Mouse (Mus musculus) forebrain, embryonic 16.5 days (tissue): ENCODE data around the gene Bpifb5. TPM values are rescaled to one million over a fixed set of nuclear protein-coding genes. Genes with fewer than 3 reads are reported as not detected.
"Not testable (repeated sequence)": the region's sequence is repeated elsewhere in the genome, so short reads cannot be mapped to it uniquely, and the experiment has no call there.

ENCODE experiments used
- ATAC-seq: fragments of 200-750 bp; cut with Nextera tagmentation; 2 replicates; pipeline ENCODE4 v1.8.0; 2017; ENCODE audit warnings: mild to moderate bottlenecking, moderate library complexity
- H3K27ac ChIP-seq: fragments of 300-500 bp; sonication (generic); 2 replicates; pipeline ENCODE4 v1.5.1; 2014; ENCODE audit warnings: low read length, control low read depth
- H3K27me3 ChIP-seq: fragments of 300-500 bp; sonication (generic); replicated peaks from 2 replicates; pipeline ENCODE4 v1.6.1; 2014; ENCODE audit warnings: low read length; ENCODE audit not compliant: control insufficient read depth, insufficient read depth
- H3K36me3 ChIP-seq: fragments of 300-500 bp; sonication (generic); 2 replicates; pipeline ENCODE4 v1.6.1; 2014; ENCODE audit not compliant: control insufficient read depth, insufficient read depth
- H3K4me1 ChIP-seq: fragments of 300-500 bp; sonication (generic); replicated peaks from 2 replicates; pipeline ENCODE4 v1.6.1; 2014; ENCODE audit warnings: low read length; ENCODE audit not compliant: control insufficient read depth, insufficient read depth
- H3K4me2 ChIP-seq: fragments of 300-500 bp; sonication (generic); 2 replicates; pipeline ENCODE4 v1.6.1; 2014; ENCODE audit warnings: mild to moderate bottlenecking, low read length, control low read depth
- H3K4me3 ChIP-seq: fragments of 300-500 bp; sonication (generic); replicated peaks from 2 replicates; pipeline ENCODE4 v1.5.1; 2014; ENCODE audit warnings: mild to moderate bottlenecking, low read length, control low read depth
- H3K9ac ChIP-seq: fragments of 300-500 bp; sonication (generic); replicated peaks from 2 replicates; pipeline ENCODE4 v1.6.1; 2014; ENCODE audit warnings: low read depth, low read length, control low read depth
- H3K9me3 ChIP-seq: fragments of 300-500 bp; sonication (generic); 2 replicates; pipeline ENCODE4 v1.6.1; 2016; ENCODE audit warnings: low read length; ENCODE audit not compliant: control insufficient read depth
- WGBS: fragments of 180-500 bp; shearing (Covaris S2); extraction: QIAGEN DNeasy Blood & Tissue Kit; methylation state at CpG from one replicate; pipeline ENCODE4 v1.1.7; 2014; 5-methylcytosine and 5-hydroxymethylcytosine counted together
- polyA plus RNA-seq: library from polyadenylated mRNA; unstranded; fragments of >200 nt; fragmentation: Nextera tagmentation; extraction: Ambion mirVana; gene quantifications from 2 replicates; pipeline ENCODE4 v1.2.1, GENCODE M21; 2015

The Bpifb5 gene
- 0.13 and 0.20 TPM in 2 replicates for polyA plus RNA-seq

- Histone ChIP-seq H3K4me2 (peak within 1 kb of the TSS; percentile 18; the same call in 1 of the 2 replicates), H3K27me3 (0 out of 2 replicates have a peak, but pooled peaks cover 2% of the 10 kb centered on the region), H3K27ac (peak within 1 kb of the TSS; percentile 7; the same call in 1 of the 2 replicates), H3K9ac (no peak within 1 kb of the TSS), H3K4me3 (no peak within 1 kb of the TSS), H3K36me3 (no peaks in the 10 kb centered on the region), H3K4me1 (peaks cover 14% of the 10 kb centered on the region), H3K9me3 (no peaks in the 10 kb centered on the region)
- WGBS = 5% methylated on average over 14 of the region's 14 CpGs
- ATAC-seq = peak; percentile 95
These were observed at the start of gene Bpifb5 for GRCm38 (mm10) chr2:154223265-154223916. Gene Bpifb5 (plus strand): TSS chr2:154223742.

GRCm38 (mm10) chr2:154181900-154182299 is 41.6 kb upstream of the Bpifb5 start:
- H3K27me3 ChIP-seq, H3K36me3 ChIP-seq, H3K4me1 ChIP-seq, H3K9ac ChIP-seq, H3K27ac ChIP-seq, H3K9me3 ChIP-seq, ATAC-seq, H3K4me3 ChIP-seq, H3K4me2 ChIP-seq: not testable (repeated sequence)
- 82% methylated on average over 7 of the region's 7 CpGs for WGBS

- ATAC-seq, H3K9me3 ChIP-seq: not testable (repeated sequence)
- WGBS = 78% methylated on average over 4 of the region's 4 CpGs
These were observed 40.5 kb upstream of the Bpifb5 start for GRCm38 (mm10) chr2:154183061-154183460.

GRCm38 (mm10) chr2:154185319-154185718 is 38.2 kb upstream of the Bpifb5 start:
- H3K36me3 ChIP-seq = no peaks in the 10 kb centered on the region
- no peak for ATAC-seq
- no peaks in the 10 kb centered on the region for H3K4me1 ChIP-seq
- H3K9me3 ChIP-seq = no peaks in the 10 kb centered on the region
- H3K4me2 ChIP-seq = no peak overlapping the region
- WGBS = 86% methylated on average over 6 of the region's 6 CpGs
- no peak overlapping the region for H3K9ac ChIP-seq
- H3K27me3 ChIP-seq = no peaks in the 10 kb centered on the region
- no peak overlapping the region for H3K4me3 ChIP-seq
- H3K27ac ChIP-seq = no peak overlapping the region

More at GRCm38 (mm10) chr2:154183061-154183460, 40.5 kb upstream of the Bpifb5 start:
- not testable (repeated sequence) for H3K4me2 ChIP-seq, H3K9ac ChIP-seq, H3K36me3 ChIP-seq, H3K4me3 ChIP-seq, H3K4me1 ChIP-seq, H3K27ac ChIP-seq, H3K27me3 ChIP-seq

GRCm38 (mm10) chr2:154185748-154186147 is 37.8 kb upstream of the Bpifb5 start:
- H3K36me3 ChIP-seq = no peaks in the 10 kb centered on the region
- no peaks in the 10 kb centered on the region for H3K27me3 ChIP-seq
- no peak overlapping the region for H3K9ac ChIP-seq
- H3K27ac ChIP-seq = no peak overlapping the region
- H3K4me2 ChIP-seq = no peak overlapping the region
- WGBS = 93% methylated on average over 3 of the region's 3 CpGs
- no peak overlapping the region for H3K4me3 ChIP-seq
- no peaks in the 10 kb centered on the region for H3K9me3 ChIP-seq
- no peaks in the 10 kb centered on the region for H3K4me1 ChIP-seq
- ATAC-seq = no peak

GRCm38 (mm10) chr2:154187468-154187867 is 36.1 kb upstream of the Bpifb5 start:
- H3K27me3 ChIP-seq = no peaks in the 10 kb centered on the region
- no peak overlapping the region for H3K9ac ChIP-seq
- H3K36me3 ChIP-seq = no peaks in the 10 kb centered on the region
- no peaks in the 10 kb centered on the region for H3K4me1 ChIP-seq
- H3K4me3 ChIP-seq = no peak overlapping the region
- ATAC-seq = no peak
- WGBS = 47% methylated on average over 5 of the region's 5 CpGs
- no peaks in the 10 kb centered on the region for H3K9me3 ChIP-seq
- H3K27ac ChIP-seq = no peak overlapping the region
- no peak overlapping the region for H3K4me2 ChIP-seq

GRCm38 (mm10) chr2:154189877-154190434 is 33.6 kb upstream of the Bpifb5 start:
- H3K27ac ChIP-seq = no peak overlapping the region
- no peaks in the 10 kb centered on the region for H3K4me1 ChIP-seq
- no peak overlapping the region for H3K9ac ChIP-seq
- no peaks in the 10 kb centered on the region for H3K36me3 ChIP-seq
- no peaks in the 10 kb centered on the region for H3K9me3 ChIP-seq
- 89% methylated on average over 7 of the region's 7 CpGs for WGBS
- no peak overlapping the region for H3K4me3 ChIP-seq
- H3K4me2 ChIP-seq = no peak overlapping the region
- no peak for ATAC-seq
- H3K27me3 ChIP-seq = no peaks in the 10 kb centered on the region

GRCm38 (mm10) chr2:154190546-154191258 is 32.8 kb upstream of the Bpifb5 start, which contains the start of gene Bpifb1:
Gene Bpifb1 (plus strand): TSS chr2:154190818.
- ATAC-seq = no peak
- no peaks in the 10 kb centered on the region for H3K27me3 ChIP-seq
- H3K4me2 ChIP-seq = no peak within 1 kb of the TSS
- no peak within 1 kb of the TSS for H3K4me3 ChIP-seq
- no peaks in the 10 kb centered on the region for H3K9me3 ChIP-seq
- H3K9ac ChIP-seq = no peak within 1 kb of the TSS
- no peaks in the 10 kb centered on the region for H3K4me1 ChIP-seq
- H3K36me3 ChIP-seq = no peaks in the 10 kb centered on the region
- WGBS = 85% methylated on average over 11 of the region's 11 CpGs
- H3K27ac ChIP-seq = no peak within 1 kb of the TSS

GRCm38 (mm10) chr2:154192141-154192540 is 31.4 kb upstream of the Bpifb5 start:
- Histone ChIP-seq H3K36me3 (no peaks in the 10 kb centered on the region), H3K4me3 (no peak overlapping the region), H3K4me2 (no peak overlapping the region), H3K4me1 (no peaks in the 10 kb centered on the region), H3K9ac (no peak overlapping the region), H3K27me3 (no peaks in the 10 kb centered on the region), H3K27ac (no peak overlapping the region), H3K9me3 (no peaks in the 10 kb centered on the region)
- WGBS = 86% methylated on average over 2 of the region's 2 CpGs
- no peak for ATAC-seq
